Mouse (Mus musculus) c-Kit-positive CD71-positive TER-119-negative erythroid progenitor cells, embryonic 14.5 days (primary cell): Measurements from ENCODE around the gene Dock9.

Experiments used
- DNase-seq: peaks from one replicate; pipeline ENCODE4 v3.0.0-alpha.2; 2013; ENCODE audit warnings: low read depth

Dock9 gene

DNA sequence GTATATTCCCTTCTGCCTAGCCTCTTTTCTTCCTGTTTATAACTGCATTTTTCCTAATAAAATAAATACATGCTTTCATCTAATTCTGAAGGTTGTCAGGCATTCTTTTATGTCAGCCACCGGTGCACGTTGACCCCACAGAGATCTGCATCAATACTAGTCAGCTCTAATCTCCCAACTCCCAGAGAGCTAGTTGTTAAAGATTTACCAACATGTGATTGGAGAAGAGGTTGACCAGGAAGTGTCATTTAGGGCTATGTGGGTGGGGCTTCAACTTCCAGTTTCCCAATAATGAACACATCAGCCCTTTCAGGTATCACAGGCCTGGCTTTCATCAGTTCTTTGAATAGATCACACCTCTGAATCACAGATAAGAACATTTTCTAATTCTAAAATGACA is 288.7 kb downstream of the Dock9 start:
- DNase-seq = no peak

DNA sequence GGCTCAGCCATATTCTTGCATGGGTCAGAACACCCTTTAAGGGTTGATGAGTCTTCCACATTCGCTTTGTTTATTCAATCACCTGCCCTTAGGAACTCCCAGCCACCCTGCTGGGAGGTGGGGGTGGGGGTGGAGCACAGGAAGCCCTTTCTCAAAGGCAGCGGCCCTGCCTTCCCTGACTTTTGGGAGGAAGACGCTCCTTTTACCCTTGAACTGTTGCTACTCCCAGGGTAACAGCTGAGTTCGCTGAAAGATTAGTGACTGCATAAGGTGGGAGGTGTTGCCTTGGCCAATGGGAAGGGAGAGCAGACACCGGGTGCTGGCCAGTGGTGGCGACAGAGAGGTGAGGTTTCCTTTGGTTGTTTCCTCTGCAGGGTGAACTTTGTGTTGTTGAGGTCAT is 291.3 kb downstream of the Dock9 start:
- no peak for DNase-seq

DNA sequence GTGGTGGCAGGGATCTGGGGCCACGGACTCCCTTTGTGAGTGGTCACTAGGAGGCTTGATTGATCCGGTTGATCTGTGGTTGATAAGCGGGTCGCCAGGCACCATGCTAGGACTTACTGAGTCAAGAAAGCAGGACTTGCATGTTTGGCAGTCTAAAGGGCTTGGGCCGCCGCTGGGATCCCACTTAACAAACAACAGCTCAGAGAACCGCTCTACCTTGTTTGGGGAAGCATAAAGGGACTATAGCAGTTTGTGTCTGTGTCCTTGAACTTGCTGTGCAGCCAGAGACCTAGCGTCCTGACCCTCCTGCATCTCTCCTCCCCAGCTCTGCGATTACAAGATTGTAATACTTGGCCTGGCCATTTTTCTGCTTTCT is 292.2 kb downstream of the Dock9 start:
- DNase-seq = no peak

DNA sequence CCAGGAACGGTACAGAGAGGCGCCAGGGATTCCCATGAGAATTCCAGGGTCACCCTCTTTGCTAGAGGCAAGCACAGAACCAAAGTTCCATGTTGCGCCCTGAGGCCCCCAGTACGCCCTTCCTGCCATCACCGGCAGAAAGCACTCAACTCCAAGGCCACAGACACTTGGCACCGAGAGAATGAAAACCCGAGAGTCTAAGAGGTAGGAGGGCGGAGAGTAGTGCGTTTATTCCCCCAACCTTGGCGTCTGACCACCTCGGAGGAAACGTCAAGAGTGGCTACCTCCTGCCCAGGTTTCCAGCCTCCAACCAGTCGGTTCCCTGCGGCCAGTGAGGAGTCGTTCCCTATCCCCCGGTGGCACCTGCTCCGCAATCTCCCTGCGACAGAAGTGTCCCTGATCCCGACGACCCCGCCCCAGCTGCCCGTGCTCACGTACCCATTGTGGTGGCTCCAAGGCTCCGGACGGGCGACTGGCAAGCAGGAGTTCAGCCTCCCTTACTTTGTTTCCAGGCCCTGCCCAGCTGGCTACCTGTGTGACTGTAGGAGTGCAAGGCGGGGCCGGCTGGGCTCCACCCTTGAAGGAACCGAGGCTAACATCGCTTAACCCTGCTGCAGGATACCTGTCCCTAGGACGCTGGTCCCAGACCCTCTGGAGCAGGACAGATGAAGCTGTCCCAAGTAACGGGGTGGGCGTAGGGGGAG is 292.7 kb downstream of the Dock9 start, which contains the start of gene Slc15a1:
Gene Slc15a1, minus strand, starts transcription at position 472 of the 704 bp plus-strand sequence.
- DNase-seq = no peak

DNA sequence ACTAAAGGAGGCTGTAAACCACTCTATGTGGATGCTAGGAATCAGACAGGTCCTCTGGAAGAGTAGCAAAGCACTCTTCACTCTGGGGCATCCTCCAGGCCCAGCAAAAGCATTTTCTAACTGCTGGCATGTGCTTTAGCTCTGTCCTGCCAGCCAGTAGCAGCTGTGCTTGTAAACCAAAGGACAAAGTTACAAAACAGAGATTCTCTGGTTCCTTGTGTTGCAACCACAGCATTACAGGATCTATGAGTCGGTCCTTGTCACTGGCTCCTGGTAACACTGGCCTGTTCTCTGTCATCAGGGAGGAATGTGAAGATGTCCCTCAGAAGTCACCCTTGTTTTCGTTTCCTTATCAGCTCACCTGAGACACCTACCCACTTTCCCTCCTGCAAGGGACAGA is 297.1 kb downstream of the Dock9 start:
- no peak for DNase-seq

DNA sequence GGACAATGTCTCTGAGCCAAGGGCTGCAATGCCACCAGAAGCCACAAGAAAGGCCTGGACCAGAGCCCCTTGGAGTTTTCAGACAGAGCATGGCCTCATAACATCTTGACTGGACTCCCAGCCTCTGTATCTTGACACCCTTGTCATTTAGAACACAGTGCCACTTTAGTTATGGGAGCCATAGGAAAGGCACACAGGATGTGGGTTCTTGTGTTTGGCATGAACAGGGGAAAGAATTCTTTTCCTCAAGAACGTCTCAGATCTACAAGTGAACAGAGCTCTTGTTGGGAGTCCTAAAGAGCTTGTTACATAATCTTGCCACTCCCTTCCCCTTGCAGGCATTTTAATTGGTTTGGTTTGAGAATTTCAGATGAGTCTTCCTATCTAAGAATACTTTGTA is 297.9 kb downstream of the Dock9 start:
- DNase-seq = no peak

DNA sequence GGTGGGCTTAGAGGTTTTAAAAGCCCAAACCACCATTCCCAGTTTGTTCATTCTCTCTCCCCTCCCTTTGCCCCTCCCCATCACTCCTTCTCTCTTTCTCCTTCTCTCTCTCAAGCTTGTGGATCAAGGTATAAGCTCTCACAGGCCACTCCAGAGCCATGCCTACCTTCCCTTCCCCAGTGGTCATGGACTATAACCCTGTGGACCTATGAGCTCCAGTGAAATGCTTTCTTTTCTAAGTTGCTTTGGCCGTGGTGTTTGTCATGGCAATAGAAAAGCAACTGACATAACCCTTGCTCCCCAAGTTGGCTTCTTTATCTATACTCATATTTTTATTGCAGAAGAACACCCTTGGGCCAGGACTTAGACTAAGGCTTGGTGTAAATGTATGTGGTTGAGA is 299.8 kb downstream of the Dock9 start:
- no peak for DNase-seq

DNA sequence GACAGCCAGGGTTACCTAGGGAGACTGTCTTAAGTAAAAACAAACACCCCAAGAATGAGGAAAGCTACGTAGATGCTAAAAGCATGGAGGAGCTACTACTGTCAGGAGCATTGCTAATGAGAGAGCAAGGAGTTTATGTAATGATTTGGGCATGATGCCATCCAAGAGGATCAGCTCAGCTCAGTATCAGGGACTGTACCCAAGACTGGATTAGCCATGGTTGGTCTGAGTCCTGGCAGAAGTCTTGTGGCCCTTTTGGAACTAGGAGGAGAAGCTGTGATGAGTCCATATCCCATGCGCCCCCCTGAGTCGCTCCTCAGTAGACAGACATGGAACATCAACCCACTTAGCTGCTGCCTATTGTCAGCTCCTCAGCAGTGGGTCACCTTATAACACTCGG is 301.9 kb downstream of the Dock9 start:
- no peak for DNase-seq

DNA sequence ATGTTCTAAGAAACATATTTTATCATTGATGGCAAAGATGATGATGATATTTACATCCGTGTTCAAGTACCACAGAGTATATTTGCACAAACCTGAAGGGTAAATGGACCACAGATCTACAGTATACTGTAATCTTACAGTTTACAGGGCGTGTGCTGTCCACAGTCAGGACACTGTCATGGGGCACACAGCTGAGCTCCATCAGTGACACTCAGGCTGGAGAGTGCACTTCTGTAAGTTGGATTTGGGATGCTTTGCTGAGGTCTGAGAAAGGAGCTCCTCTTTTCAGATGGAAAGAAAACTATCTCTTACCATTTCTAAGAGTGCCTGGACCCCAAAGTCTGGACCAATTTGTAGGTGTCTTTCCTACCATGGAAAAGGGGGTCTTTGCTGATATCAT is 302.5 kb downstream of the Dock9 start:
- no peak for DNase-seq

DNA sequence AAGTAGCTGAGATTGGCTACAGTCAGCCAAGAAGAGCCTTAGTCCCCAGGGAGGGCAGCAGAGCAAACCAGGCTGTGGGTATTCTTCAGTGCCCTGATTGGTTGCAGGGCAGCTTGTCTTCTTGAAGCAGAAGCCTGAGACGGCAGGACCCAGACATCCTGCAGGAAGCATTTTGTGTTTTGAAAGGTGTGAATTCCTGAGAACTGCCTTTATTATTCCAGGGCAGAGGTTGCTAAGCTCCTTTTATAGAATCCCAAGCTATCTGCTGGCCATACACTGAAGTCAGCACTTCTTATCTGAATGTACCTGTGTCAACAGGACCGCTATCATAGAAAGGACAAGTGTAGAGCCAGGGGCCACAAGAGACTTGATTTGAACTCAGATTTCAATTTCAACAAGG is 303.4 kb downstream of the Dock9 start:
- no peak for DNase-seq

DNA sequence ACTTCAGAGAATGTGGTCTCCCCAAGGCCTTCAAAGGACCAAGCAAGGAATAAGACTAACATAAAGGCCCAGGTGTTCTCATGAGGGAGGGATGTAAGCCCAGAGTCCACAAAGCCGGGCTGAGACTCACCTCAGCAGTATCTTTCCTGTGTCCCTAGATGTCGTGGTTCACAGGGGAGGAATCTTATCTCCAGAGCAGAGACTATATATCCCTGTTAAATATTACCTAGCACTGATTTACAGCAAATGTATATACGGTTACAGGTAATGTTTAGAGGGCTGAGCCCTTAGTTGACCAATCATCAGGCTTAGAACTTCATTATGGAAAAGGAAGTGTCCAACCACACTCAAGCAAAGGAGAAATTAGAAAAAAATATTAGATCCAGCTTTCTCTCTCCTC is 303.9 kb downstream of the Dock9 start:
- DNase-seq = no peak

DNA sequence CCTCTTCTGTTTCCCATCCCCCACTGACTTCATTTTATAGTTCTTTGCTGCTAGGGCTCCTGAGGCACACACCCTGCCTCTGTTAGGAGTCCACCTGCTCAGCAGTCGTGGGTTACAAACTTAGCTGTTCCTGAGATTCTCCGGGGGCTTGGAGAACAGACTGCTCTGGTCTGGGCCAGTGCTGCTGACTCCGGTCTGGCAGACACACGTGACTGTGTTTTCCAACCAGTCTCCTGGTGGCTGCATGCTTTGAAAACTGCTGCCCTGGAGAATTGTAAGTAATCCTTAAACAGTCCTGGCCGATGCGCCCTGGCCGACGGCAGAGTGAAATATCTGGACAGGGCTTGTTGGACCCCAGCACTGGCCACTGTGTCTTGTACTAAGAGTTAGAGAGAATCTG is 305.3 kb downstream of the Dock9 start:
- DNase-seq = no peak
